ENCODE assay signal across 8 mouse cellular contexts in genomic region chr2:94371093-94371492, GRCm38 (mm10). TPM values are rescaled to one million over a fixed set of nuclear protein-coding genes. Genes with fewer than 3 reads are reported as not detected.
DNase-seq lines count a peak whose midpoint lies in the region; ATAC-seq and TF ChIP-seq lines count a peak whose summit lies in the region.

No protein-coding gene starts in this region.

- no peaks in the 10 kb centered on the region; the same call in 1 of the 2 replicates for H3K36me3 ChIP-seq in embryonic facial prominence, embryonic 11.5 days (replicated peaks; ENCODE audit: control insufficient read depth, insufficient read depth, low read depth, low read length)
- peaks cover 89% of the 10 kb centered on the region for H3K36me3 ChIP-seq in embryonic facial prominence, embryonic 10.5 days (replicated peaks)
- peaks cover 48% of the 10 kb centered on the region for H3K36me3 ChIP-seq in liver, adult 2 months (ENCODE audit: control insufficient read depth, insufficient read depth, low read length)
- peaks cover 73% of the 10 kb centered on the region for H3K36me3 ChIP-seq in liver, embryonic 12.5 days
- H3K36me3 ChIP-seq in intestine, postnatal 0 days (ENCODE audit: control insufficient read depth, insufficient read depth), result peaks cover 61% of the 10 kb centered on the region

- H3K27ac ChIP-seq in embryonic facial prominence, embryonic 11.5 days (replicated peaks; ENCODE audit: low read depth, low read length), result no peak overlapping the region
- no peak overlapping the region for H3K27ac ChIP-seq in embryonic facial prominence, embryonic 10.5 days (replicated peaks)
- H3K27ac ChIP-seq in liver, adult 2 months (replicated peaks; ENCODE audit: insufficient read depth, low read depth, low read length), result no peak overlapping the region
- no peak overlapping the region for H3K27ac ChIP-seq in liver, embryonic 12.5 days
- no peak overlapping the region for H3K27ac ChIP-seq in intestine, postnatal 0 days (ENCODE audit: low read depth, low read length)

- H3K79me2 ChIP-seq in liver, adult 2 months (ENCODE audit: control insufficient read depth, insufficient read depth, low read length), result no peaks in the 10 kb centered on the region

- DNase-seq in embryonic facial prominence, embryonic 11.5 days (ENCODE audit: low spot score), result peak; percentile 27
- DNase-seq in embryonic facial prominence, embryonic 10.5 days (ENCODE audit: low spot score), result no peak
- DNase-seq in liver, adult 2 months (ENCODE audit: extremely low read depth, low read depth, low spot score), result peak; percentile 25
- no peak for DNase-seq in Patski (ENCODE audit: low read depth, low spot score)
- peak; percentile 13 for DNase-seq in mesoderm, embryonic 11.5 days (ENCODE audit: low read depth, low spot score)
- no peak for DNase-seq in yolk sac, embryonic 10.5 days (ENCODE audit: low spot score)

- in situ Hi-C loops in Patski (cut with MboI; ENCODE audit: low pct_unique_long_range_greater_than_20kb), result no loop called here

- no peak overlapping the region for H3K4me2 ChIP-seq in embryonic facial prominence, embryonic 11.5 days (ENCODE audit: low read depth, low read length)
- H3K4me2 ChIP-seq in liver, embryonic 12.5 days, result no peak overlapping the region
- no peak overlapping the region for H3K4me2 ChIP-seq in intestine, postnatal 0 days (replicated peaks; ENCODE audit: low read depth)

- no peaks in the 10 kb centered on the region for H3K27me3 ChIP-seq in embryonic facial prominence, embryonic 11.5 days (ENCODE audit: control insufficient read depth, insufficient read depth, low read length)
- H3K27me3 ChIP-seq in embryonic facial prominence, embryonic 10.5 days (replicated peaks; ENCODE audit: low read depth, poor library complexity, severe bottlenecking), result no peaks in the 10 kb centered on the region
- H3K27me3 ChIP-seq in liver, adult 2 months (ENCODE audit: control insufficient read depth, insufficient read depth, low read length), result no peaks in the 10 kb centered on the region
- H3K27me3 ChIP-seq in liver, embryonic 12.5 days (replicated peaks), result no peaks in the 10 kb centered on the region
- no peaks in the 10 kb centered on the region for H3K27me3 ChIP-seq in Patski
- no peaks in the 10 kb centered on the region for H3K27me3 ChIP-seq in intestine, postnatal 0 days (replicated peaks; ENCODE audit: control insufficient read depth, insufficient read depth, low read length)

- no peaks in the 10 kb centered on the region for H3K4me1 ChIP-seq in embryonic facial prominence, embryonic 11.5 days (ENCODE audit: control insufficient read depth, insufficient read depth, low read length)
- no peaks in the 10 kb centered on the region for H3K4me1 ChIP-seq in embryonic facial prominence, embryonic 10.5 days
- H3K4me1 ChIP-seq in liver, adult 2 months (ENCODE audit: control insufficient read depth, insufficient read depth, low read length), result no peaks in the 10 kb centered on the region
- H3K4me1 ChIP-seq in liver, embryonic 12.5 days, result no peaks in the 10 kb centered on the region
- H3K4me1 ChIP-seq in intestine, postnatal 0 days (replicated peaks; ENCODE audit: control insufficient read depth, insufficient read depth, low read length), result no peaks in the 10 kb centered on the region

- CTCF ChIA-PET in Patski (lab: Charles Lee), result interaction anchor here (1.1 kb wide), 1 partner anchor 12 kb away, joined by 3 read pairs; no protein-coding TSS in a partner anchor

- no peak for TF ChIP-seq POLR2A in liver, adult 2 months (IDR thresholded peaks at IDR 0.05; ENCODE audit: extremely low read depth, insufficient read depth, low read length)

- ATAC-seq in embryonic facial prominence, embryonic 11.5 days (replicated peaks; ENCODE audit: insufficient number of reproducible peaks, low FRiP score, low TSS enrichment, low read depth), result no peak
- no peak for ATAC-seq in liver, embryonic 12.5 days
- ATAC-seq in Patski, result no peak
- no peak for ATAC-seq in intestine, postnatal 0 days

- TF ChIP-seq CTCF in liver, adult 2 months (IDR thresholded peaks at IDR 0.05; ENCODE audit: low read depth, low read length), result peak; percentile 67
- TF ChIP-seq CTCF in Patski (IDR thresholded peaks at IDR 0.05), result peak; percentile 58
- TF ChIP-seq CTCF in intestine, postnatal 0 days (IDR thresholded peaks at IDR 0.05; ENCODE audit: low read depth), result peak; percentile 73

- 77% methylated on average over 6 of the region's 6 CpGs for WGBS in embryonic facial prominence, embryonic 11.5 days
- WGBS in embryonic facial prominence, embryonic 10.5 days, result 88% methylated on average over 6 of the region's 6 CpGs
- WGBS in liver, adult 2 months, result 79% methylated on average over 6 of the region's 6 CpGs
- 86% methylated on average over 6 of the region's 6 CpGs for WGBS in liver, embryonic 12.5 days (ENCODE audit: insufficient replicate concordance)
- WGBS in intestine, postnatal 0 days, result 81% methylated on average over 6 of the region's 6 CpGs

- H3K4me3 ChIP-seq in embryonic facial prominence, embryonic 11.5 days (ENCODE audit: low read depth, low read length), result no peak overlapping the region
- H3K4me3 ChIP-seq in embryonic facial prominence, embryonic 10.5 days, result no peak overlapping the region
- no peak overlapping the region for H3K4me3 ChIP-seq in liver, adult 2 months (ENCODE audit: insufficient read depth, low read depth, low read length)
- H3K4me3 ChIP-seq in liver, embryonic 12.5 days, result no peak overlapping the region
- H3K4me3 ChIP-seq in intestine, postnatal 0 days (ENCODE audit: low read depth, low read length), result no peak overlapping the region

- no peaks in the 10 kb centered on the region for H3K9me3 ChIP-seq in embryonic facial prominence, embryonic 11.5 days (replicated peaks; ENCODE audit: control insufficient read depth, low read length)
- no peaks in the 10 kb centered on the region for H3K9me3 ChIP-seq in embryonic facial prominence, embryonic 10.5 days
- no peaks in the 10 kb centered on the region for H3K9me3 ChIP-seq in liver, embryonic 12.5 days (replicated peaks)
- no peaks in the 10 kb centered on the region for H3K9me3 ChIP-seq in intestine, postnatal 0 days (ENCODE audit: control insufficient read depth)

- no peak overlapping the region for H3K9ac ChIP-seq in embryonic facial prominence, embryonic 11.5 days (replicated peaks; ENCODE audit: low read length)
- H3K9ac ChIP-seq in liver, adult 2 months (ENCODE audit: low read depth, low read length), result no peak overlapping the region
- no peak overlapping the region for H3K9ac ChIP-seq in liver, embryonic 12.5 days
- no peak overlapping the region for H3K9ac ChIP-seq in intestine, postnatal 0 days (ENCODE audit: low read depth, low read length)

- POLR2A ChIA-PET in Patski (lab: Charles Lee), result no interaction called here

RNA-seq across cellular contexts. Expression of gene Ttc17, which starts 35.4 kb away (rescaled TPM):
- polyA plus RNA-seq in embryonic facial prominence, embryonic 11.5 days (2014; fragmentation: Nextera tagmentation; extraction: Ambion mirVana), result 14.2 and 14.4 TPM in 2 replicates
- 13.4 and 15.0 TPM in 2 replicates for polyA plus RNA-seq in embryonic facial prominence, embryonic 10.5 days (2016; fragmentation: Nextera tagmentation; extraction: Ambion mirVana)
- total RNA-seq in liver, adult 2 months (2014; rRNA removed), result 16.9 and 17.0 TPM in 2 replicates
- polyA plus RNA-seq in liver, adult 2 months (2012; rRNA removed), result 10.5 and 12.1 TPM in 2 replicates
- 8.2 TPM in 2 replicates for polyA plus RNA-seq in liver, embryonic 12.5 days (2016; fragmentation: Nextera tagmentation; extraction: Ambion mirVana)
- polyA plus RNA-seq in Patski (2021), result 30.1 TPM
- 9.1 and 9.7 TPM in 2 replicates for polyA plus RNA-seq in intestine, postnatal 0 days (2015; fragmentation: Nextera tagmentation; extraction: Ambion mirVana)

Comparison
In these comparisons a context has a peak if more than half of its experiments do, and no peak if none do; other contexts are left out.
1. DNase-seq: peak in embryonic facial prominence, embryonic 11.5 days (single experiment), liver, adult 2 months (single experiment) and mesoderm, embryonic 11.5 days (single experiment); none in embryonic facial prominence, embryonic 10.5 days (single experiment), Patski (single experiment) and yolk sac, embryonic 10.5 days (single experiment).
2. Peak in every context shown above with its lines, with median percentiles within 50 percentile points of each other: CTCF ChIP-seq.